Mouse (Mus musculus): ENCODE data around the gene Olfr801. TPM values are rescaled to one million over a fixed set of nuclear protein-coding genes. Genes with fewer than 3 reads are reported as not detected.

Gene Olfr801
- not detected in 2 replicates for polyA plus RNA-seq (2012; rRNA removed)

DNA sequence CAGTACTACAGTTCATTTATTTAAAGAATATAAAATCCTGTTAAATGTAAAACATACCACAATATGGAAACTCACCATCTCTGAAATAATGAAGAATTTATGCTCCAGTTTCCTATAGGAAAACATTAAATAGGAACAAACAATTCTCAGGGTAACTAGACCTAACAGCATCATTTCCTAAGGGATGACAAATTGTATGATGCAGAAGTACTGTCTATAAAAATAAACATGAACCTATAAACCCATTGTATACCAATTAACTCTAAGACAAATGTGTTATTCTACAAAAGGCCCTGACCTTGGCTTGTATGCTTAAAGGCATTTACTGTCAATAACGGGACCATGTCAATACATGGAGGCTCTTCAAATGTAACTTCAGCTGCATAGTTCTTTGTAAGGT, at the start of gene Olfr801:
Gene Olfr801, minus strand, starts transcription at position 101 of the 400 bp plus-strand sequence.
- DNase-seq (ENCODE audit: low read depth), result no peak

DNA sequence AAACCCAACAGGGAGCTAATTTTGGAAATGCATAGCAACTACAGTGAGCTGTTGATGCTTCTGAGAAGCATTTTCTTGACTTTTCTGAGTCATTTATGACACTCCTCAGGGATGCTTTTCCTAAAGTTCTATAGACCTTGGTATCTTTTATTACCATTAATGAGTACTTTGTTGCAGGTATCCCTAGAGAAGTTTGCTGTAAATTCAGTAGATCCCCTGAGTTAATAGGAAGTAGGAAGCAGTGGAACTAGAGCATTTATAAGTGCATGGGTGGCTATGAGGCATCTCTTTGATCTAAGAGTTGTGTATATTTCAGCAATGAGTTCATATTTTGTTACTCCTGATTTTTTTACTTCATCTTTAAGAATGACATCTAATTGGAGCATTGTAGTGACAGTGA, 29.2 kb upstream of the Olfr801 start, which contains the start of gene Olfr804:
Gene Olfr804, plus strand, starts transcription at position 301 of the 400 bp plus-strand sequence.
- no peak for DNase-seq (ENCODE audit: low read depth)

DNA sequence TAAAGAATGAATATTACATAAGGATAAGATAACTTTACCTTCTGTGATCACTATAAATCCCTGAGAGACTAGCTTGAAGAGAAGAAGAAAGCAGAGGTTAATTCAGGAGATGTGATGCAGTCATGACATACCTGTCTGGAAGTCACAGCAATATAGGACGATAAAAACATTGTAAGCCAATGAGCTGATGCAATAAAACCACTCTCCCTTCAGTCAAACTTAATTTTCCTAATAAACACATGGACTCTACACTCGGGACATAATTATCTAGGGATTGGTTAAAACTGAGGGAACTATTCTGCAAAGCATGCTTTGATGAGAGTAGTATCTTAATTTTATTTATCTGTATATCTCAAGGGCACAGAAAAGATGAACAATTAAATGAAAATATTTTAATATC, 20.5 kb upstream of the Olfr801 start, which contains the start of gene Olfr803:
Gene Olfr803, minus strand, starts transcription at position 101 of the 400 bp plus-strand sequence.
- DNase-seq (ENCODE audit: low read depth), result no peak

DNA sequence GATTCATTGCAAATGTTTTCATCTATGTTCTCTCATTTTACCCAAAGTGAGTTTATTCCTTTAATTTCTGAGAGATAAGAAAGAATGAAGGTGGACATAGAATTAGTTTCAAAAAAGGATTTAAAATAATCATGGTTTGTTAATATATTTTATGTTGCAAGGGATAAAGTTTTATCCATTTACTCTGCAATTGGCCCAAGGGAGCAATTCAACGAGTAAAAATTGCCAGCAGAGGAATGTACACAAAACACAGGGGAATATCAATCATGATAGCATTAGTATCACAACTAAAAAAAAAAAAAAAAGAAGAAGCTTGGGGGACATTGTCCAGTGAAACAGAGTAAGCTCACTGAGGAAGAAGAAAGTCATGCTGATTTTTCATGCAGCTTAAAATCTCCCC, 14.4 kb upstream of the Olfr801 start, which contains the start of gene Olfr802:
Gene Olfr802, minus strand, starts transcription at position 101 of the 400 bp plus-strand sequence.
- no peak for DNase-seq (ENCODE audit: low read depth)

DNA sequence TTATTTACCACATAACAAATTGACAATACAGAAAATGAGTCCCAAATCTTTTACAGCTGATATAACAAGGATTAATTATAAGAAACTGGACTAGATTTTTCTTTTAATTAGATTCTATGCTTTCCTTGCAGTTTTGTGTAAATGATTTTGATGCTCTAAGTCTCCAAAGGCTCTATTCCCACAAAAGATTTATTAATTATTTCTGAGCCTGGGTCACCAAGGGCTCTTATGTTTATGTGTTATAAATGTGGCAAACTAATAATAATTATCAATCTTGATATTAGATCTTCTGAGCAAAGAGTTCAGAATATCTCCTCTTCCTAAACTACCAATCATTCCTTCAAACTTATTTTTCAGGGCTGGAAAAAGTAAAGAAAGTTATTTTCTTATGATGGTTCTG, 16.3 kb downstream of the Olfr801 start, which contains the start of gene Olfr800:
Gene Olfr800, plus strand, starts transcription at position 301 of the 400 bp plus-strand sequence.
- DNase-seq (ENCODE audit: low read depth), result no peak

DNA sequence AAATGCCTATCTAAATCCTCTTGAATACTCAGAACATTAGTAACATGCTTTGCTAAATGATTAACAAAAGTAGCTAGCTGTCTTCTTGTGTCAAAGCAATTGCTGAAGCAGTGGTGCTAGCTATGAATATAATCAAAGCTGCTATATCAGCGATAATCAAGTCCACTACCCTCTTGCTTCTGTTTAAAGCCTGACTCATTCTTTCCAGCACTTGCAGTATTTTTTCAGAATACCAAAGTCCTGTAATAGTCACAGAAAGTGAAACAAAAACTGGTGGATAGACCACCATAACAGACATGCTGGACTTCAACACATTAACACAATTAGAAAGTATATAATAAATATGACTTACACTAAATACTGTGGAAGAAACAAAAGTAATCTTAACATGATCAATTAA, 21.9 kb downstream of the Olfr801 start:
- no peak for DNase-seq (ENCODE audit: low read depth)

DNA sequence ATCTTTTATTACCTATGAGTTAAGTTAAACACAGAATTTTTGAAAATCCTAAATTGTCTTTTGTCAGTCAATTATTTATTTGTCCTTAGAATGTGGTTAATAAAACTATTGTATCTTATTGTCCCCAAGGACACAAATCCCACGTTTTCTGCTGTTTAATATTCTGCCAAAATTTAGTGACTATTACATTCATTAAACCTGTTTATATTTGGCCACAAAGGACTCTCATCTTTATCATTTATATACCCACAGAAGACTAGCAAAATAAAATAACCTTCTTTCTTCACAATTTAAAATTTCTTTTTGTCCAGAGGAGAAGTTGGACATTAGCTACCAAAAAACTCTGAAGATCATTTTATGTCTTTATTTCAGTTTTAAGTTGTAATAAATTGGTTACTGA, 36.5 kb downstream of the Olfr801 start, which contains the start of gene Olfr799:
Gene Olfr799, plus strand, starts transcription at position 301 of the 400 bp plus-strand sequence.
- DNase-seq (ENCODE audit: low read depth), result no peak

DNA sequence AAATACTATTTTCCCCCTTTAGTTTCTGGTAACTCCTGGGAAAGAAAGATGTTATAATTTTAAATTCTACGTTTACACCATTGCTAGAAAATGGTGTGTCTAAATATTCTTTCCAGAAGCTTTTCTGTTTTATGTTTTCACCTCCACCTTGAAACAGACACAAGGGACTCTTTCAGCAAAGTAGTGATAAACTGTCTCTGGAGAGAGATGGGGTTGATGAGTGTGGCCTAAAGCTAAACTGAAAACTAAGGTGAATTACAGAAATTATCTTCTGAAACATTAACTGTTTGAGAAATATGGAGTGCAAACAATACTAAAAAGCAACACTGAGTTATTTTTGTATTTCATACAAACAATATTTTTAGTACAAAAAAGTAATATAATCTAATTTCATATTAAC, 45.8 kb downstream of the Olfr801 start, which contains the start of gene Olfr798:
Gene Olfr798, minus strand, starts transcription at position 101 of the 400 bp plus-strand sequence.
- DNase-seq (ENCODE audit: low read depth), result no peak

DNA sequence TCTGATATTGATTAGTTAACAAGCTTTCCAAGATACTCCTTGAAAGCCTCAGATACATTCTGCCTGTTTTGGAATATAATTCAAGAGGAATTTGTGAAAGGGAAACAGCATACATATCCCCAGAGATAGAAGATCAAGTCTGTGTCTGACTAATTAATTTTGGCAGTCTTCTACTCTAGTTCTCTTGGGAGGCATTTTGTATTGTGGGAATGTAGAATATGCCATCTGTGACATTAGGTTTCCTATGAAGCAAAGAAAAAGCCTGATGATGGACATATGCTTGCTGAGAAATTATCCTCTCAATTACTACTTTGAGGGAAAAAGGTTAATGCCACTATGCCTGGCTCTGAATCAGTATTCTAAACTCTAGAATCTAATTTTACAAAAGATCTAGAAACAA, 50.4 kb downstream of the Olfr801 start:
- no peak for DNase-seq (ENCODE audit: low read depth)

DNA sequence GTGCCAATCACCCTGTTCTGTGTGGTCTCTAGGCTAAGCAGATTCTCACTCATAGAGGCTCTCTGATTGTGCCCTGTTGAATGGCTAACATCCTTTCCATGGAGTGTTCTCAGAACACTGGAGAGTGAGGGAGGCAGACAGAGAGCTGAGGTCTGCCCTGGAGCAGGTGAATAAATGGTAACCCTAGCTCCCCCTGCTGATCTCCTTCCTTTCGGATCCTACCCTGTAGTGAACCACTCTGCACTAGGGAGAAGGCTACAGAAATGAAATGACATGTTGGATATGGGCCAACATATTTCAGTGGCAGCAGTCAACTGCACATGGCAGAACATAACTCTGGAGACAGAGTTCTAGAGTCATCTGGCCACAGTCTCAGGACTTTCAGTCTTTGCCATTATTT, 51.9 kb downstream of the Olfr801 start:
- DNase-seq (ENCODE audit: low read depth), result no peak

Other genes starting within 250 kb of the Olfr801 start
- gene Olfr786, start 246.6 kb downstream of the Olfr801 start, polyA plus RNA-seq (2012; rRNA removed), result not detected in 2 replicates
- gene Olfr787, start 212.0 kb downstream of the Olfr801 start, polyA plus RNA-seq (2012; rRNA removed), result not detected in 2 replicates
- gene Olfr788, start 202.9 kb downstream of the Olfr801 start, polyA plus RNA-seq (2012; rRNA removed), result not detected in 2 replicates
- not detected in 2 replicates for gene Olfr789, start 189.1 kb downstream of the Olfr801 start, polyA plus RNA-seq (2012; rRNA removed)
- gene Olfr790, start 175.4 kb downstream of the Olfr801 start, polyA plus RNA-seq (2012; rRNA removed), result not detected in 2 replicates
- not detected in 2 replicates for gene Olfr791, start 152.1 kb downstream of the Olfr801 start, polyA plus RNA-seq (2012; rRNA removed)
- gene Olfr792, start 134.7 kb downstream of the Olfr801 start, polyA plus RNA-seq (2012; rRNA removed), result not detected in 2 replicates
- gene Olfr794, start 106.2 kb downstream of the Olfr801 start, polyA plus RNA-seq (2012; rRNA removed), result not detected in 2 replicates
- gene Olfr796, start 61.3 kb downstream of the Olfr801 start, polyA plus RNA-seq (2012; rRNA removed), result not detected in 2 replicates
- gene Olfr798, start 45.9 kb downstream of the Olfr801 start, polyA plus RNA-seq (2012; rRNA removed), result not detected in 2 replicates
- gene Olfr799, start 36.4 kb downstream of the Olfr801 start, polyA plus RNA-seq (2012; rRNA removed), result not detected in 2 replicates
- gene Olfr800, start 16.2 kb downstream of the Olfr801 start, polyA plus RNA-seq (2012; rRNA removed), result not detected in 2 replicates
- not detected in 2 replicates for gene Olfr802, start 14.3 kb upstream of the Olfr801 start, polyA plus RNA-seq (2012; rRNA removed)
- not detected in 2 replicates for gene Olfr803, start 20.4 kb upstream of the Olfr801 start, polyA plus RNA-seq (2012; rRNA removed)
- not detected in 2 replicates for gene Olfr804, start 29.3 kb upstream of the Olfr801 start, polyA plus RNA-seq (2012; rRNA removed)
- not detected in 2 replicates for gene Olfr805, start 55.5 kb upstream of the Olfr801 start, polyA plus RNA-seq (2012; rRNA removed)
- not detected in 2 replicates for gene Olfr806, start 68.1 kb upstream of the Olfr801 start, polyA plus RNA-seq (2012; rRNA removed)
- not detected in 2 replicates for gene Olfr807, start 83.9 kb upstream of the Olfr801 start, polyA plus RNA-seq (2012; rRNA removed)
- not detected in 2 replicates for gene Olfr808, start 91.6 kb upstream of the Olfr801 start, polyA plus RNA-seq (2012; rRNA removed)
- not detected in 2 replicates for gene Olfr809, start 100.8 kb upstream of the Olfr801 start, polyA plus RNA-seq (2012; rRNA removed)
- gene Olfr810, start 121.1 kb upstream of the Olfr801 start, polyA plus RNA-seq (2012; rRNA removed), result not detected in 2 replicates
- not detected in 2 replicates for gene Olfr811, start 130.5 kb upstream of the Olfr801 start, polyA plus RNA-seq (2012; rRNA removed)
- not detected in 2 replicates for gene Olfr812, start 172.2 kb upstream of the Olfr801 start, polyA plus RNA-seq (2012; rRNA removed)
- not detected in 2 replicates for gene Olfr813, start 181.5 kb upstream of the Olfr801 start, polyA plus RNA-seq (2012; rRNA removed)
- not detected in 2 replicates for gene Olfr814, start 206.0 kb upstream of the Olfr801 start, polyA plus RNA-seq (2012; rRNA removed)
- not detected in 2 replicates for gene Olfr815, start 232.0 kb upstream of the Olfr801 start, polyA plus RNA-seq (2012; rRNA removed)
- gene Olfr816, start 241.7 kb upstream of the Olfr801 start, polyA plus RNA-seq (2012; rRNA removed), result not detected in 2 replicates

Measured in gonadal fat pad, adult 2 months (tissue).